Mouse (Mus musculus) effector memory CD4-positive, alpha-beta T cell, adult 7 months (primary cell): Measurements from ENCODE around the gene Slc25a16. TPM values are rescaled to one million over a fixed set of nuclear protein-coding genes. Genes with fewer than 3 reads are reported as not detected.

ENCODE experiments used
- polyA plus RNA-seq: library from polyadenylated mRNA; unstranded; fragments of 100-300 nt; shearing (Covaris generic); gene quantifications from one replicate; pipeline ENCODE4 v1.2.1, GENCODE M21; 2017

Gene Slc25a16
- 11.1 TPM for polyA plus RNA-seq

GRCm38 (mm10) chr10:62919925-62920765 is at the start of gene Slc25a16:
Slc25a16 (plus strand) TSS chr10:62920633.

GRCm38 (mm10) chr10:62908896-62909295 is 11.5 kb upstream of the Slc25a16 start, which contains the start of gene Tet1:
Tet1 (minus strand) TSS chr10:62908996.

GRCm38 (mm10) chr10:62946738-62947471 is 26.5 kb downstream of the Slc25a16 start, which contains the start of gene Dna2:
Dna2 (plus strand) TSS chr10:62947026.

DNA sequence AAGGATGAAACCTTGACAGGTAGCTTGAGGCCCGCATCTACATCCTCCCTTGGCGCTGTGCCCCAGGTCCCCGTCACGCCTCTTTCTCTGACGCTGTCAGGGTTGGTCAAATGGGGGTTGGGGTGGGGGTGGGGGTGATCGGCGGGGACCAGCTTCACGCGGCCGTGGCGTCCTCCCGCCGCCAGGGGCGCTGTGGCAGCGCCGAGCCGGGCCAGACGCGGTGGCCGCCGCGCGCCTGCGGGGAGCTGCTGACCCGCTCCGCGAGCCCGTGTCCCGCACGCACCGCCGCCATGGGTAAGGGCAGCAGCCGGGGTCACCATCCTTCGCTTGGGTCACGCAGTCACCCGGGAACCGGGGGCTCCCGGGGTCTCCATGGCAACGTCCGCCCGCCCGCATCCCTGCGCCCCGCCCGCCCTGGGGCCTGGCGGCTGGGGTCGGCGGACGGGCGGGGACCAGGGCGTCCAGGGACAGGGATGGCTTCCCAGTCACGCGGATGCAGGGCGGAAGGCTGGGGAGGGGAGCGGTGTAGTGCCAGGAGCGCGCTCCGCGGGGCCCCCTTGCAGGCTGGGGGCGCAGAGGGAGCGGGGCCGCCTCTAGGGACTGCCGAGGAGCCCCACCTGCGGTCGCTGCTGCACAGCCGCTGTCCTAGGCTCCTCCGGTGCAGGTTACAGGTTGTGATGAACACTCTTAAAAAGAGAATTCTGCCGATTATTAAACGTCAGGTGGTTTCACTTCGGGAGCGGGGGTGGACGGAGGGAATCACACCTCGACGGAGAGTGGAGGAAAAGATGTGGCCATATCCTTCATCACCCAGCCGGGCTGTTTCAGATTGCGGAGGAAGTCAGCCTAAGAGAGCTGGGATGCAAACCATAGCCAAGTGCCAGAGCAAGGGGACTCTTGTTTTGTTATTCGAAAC is 59.9 kb downstream of the Slc25a16 start, which contains the start of gene Rufy2:
TSS of gene Rufy2 (plus strand) at position 185 of the 916 bp plus-strand sequence.

Other genes with a start within 250 kb of the Slc25a16 start
- gene Stox1, start 194.5 kb upstream of the Slc25a16 start, polyA plus RNA-seq: 0.44 TPM
- gene Ccar1, start 128.3 kb upstream of the Slc25a16 start, polyA plus RNA-seq: 93.7 TPM
- 1.3 TPM for gene Tet1, start 11.6 kb upstream of the Slc25a16 start, polyA plus RNA-seq
- 0.74 TPM for gene Dna2, start 26.4 kb downstream of the Slc25a16 start, polyA plus RNA-seq
- 33.7 TPM for gene Rufy2, start 59.6 kb downstream of the Slc25a16 start, polyA plus RNA-seq
- gene Hnrnph3, start 103.6 kb downstream of the Slc25a16 start, polyA plus RNA-seq: 85.4 TPM
- gene Pbld2, start 103.7 kb downstream of the Slc25a16 start, polyA plus RNA-seq: 0.91 TPM
- gene Pbld1, start 139.5 kb downstream of the Slc25a16 start, polyA plus RNA-seq: not detected
- gene Atoh7, start 179.0 kb downstream of the Slc25a16 start, polyA plus RNA-seq: not detected